Mouse (Mus musculus) testis, adult 2 months (tissue): ENCODE results near the gene Fbxo10. TPM values are rescaled to one million over a fixed set of nuclear protein-coding genes. Genes with fewer than 3 reads are reported as not detected.
"Not testable (repeated sequence)": the region's sequence is repeated elsewhere in the genome, so short reads cannot be mapped to it uniquely, and the experiment has no call there.

Source experiments
- H3K27ac ChIP-seq: fragments of 200-500 bp; 2 replicates; pipeline ENCODE4 v1.5.1; 2012; ENCODE audit warnings: low read depth, low read length; ENCODE audit not compliant: control insufficient read depth, insufficient read depth
- H3K27me3 ChIP-seq: fragments of 200-500 bp; 2 replicates; pipeline ENCODE4 v1.6.1; 2012; ENCODE audit warnings: mild to moderate bottlenecking, low read length, moderate library complexity; ENCODE audit not compliant: control insufficient read depth, insufficient read depth
- H3K36me3 ChIP-seq: fragments of 200-500 bp; 2 replicates; pipeline ENCODE4 v1.6.1; 2012; ENCODE audit warnings: mild to moderate bottlenecking, low read length; ENCODE audit not compliant: control insufficient read depth, insufficient read depth
- H3K4me1 ChIP-seq: fragments of 200-500 bp; 2 replicates; pipeline ENCODE4 v1.6.1; 2012; ENCODE audit warnings: low read length; ENCODE audit not compliant: control insufficient read depth, insufficient read depth
- H3K4me3 ChIP-seq: fragments of 200-500 bp; 2 replicates; pipeline ENCODE4 v1.5.1; 2012; ENCODE audit warnings: low read depth, mild to moderate bottlenecking, low read length, moderate library complexity, mixed read lengths; ENCODE audit not compliant: control insufficient read depth
- CTCF ChIP-seq: fragments of 200-500 bp; IDR thresholded peaks from 2 replicates; pipeline ENCODE4 v1.5.1; 2012; ENCODE audit warnings: low read depth, mild to moderate bottlenecking, inconsistent platforms, low read length, moderate library complexity; ENCODE audit not compliant: control insufficient read depth, insufficient read depth, insufficient replicate concordance
- POLR2A ChIP-seq: fragments of 200-500 bp; IDR thresholded peaks from 2 replicates; pipeline ENCODE4 v1.6.1; 2012; ENCODE audit warnings: low read depth, mild to moderate bottlenecking, inconsistent platforms, low read length, moderate library complexity; ENCODE audit not compliant: control insufficient read depth
- polyA plus RNA-seq: library from polyadenylated mRNA; depleted of rRNA; stranded (reverse); fragments of >200 nt; gene quantifications from 2 replicates; pipeline ENCODE4 v1.2.3, GENCODE M21; 2012

Gene Fbxo10
- polyA plus RNA-seq, 1 experiment: 3.0 TPM

- TF ChIP-seq CTCF (no peak), POLR2A (no peak)
- no peaks in the 10 kb centered on the region for H3K36me3 ChIP-seq
These were observed 37.0 kb downstream of the Fbxo10 start for GRCm38 (mm10) chr4:45047286-45047887.

GRCm38 (mm10) chr4:45046679-45047078, 37.7 kb downstream of the Fbxo10 start:
- no peaks in the 10 kb centered on the region for H3K4me1 ChIP-seq
- H3K27ac ChIP-seq: no peak overlapping the region
- no peaks in the 10 kb centered on the region for H3K27me3 ChIP-seq
- H3K4me3 ChIP-seq: no peak overlapping the region
- H3K36me3 ChIP-seq: no peaks in the 10 kb centered on the region
- TF ChIP-seq POLR2A (no peak), CTCF (no peak)

More at GRCm38 (mm10) chr4:45047286-45047887, 37.0 kb downstream of the Fbxo10 start:
- Histone ChIP-seq H3K4me3 (no peak overlapping the region), H3K27me3 (no peaks in the 10 kb centered on the region), H3K4me1 (no peaks in the 10 kb centered on the region), H3K27ac (no peak overlapping the region)

- peaks cover under 1% of the 10 kb centered on the region; the same call in 1 of the 2 replicates for H3K4me1 ChIP-seq
- H3K27ac ChIP-seq: no peak overlapping the region
- no peaks in the 10 kb centered on the region for H3K27me3 ChIP-seq
- TF ChIP-seq POLR2A (no peak), CTCF (no peak)
- H3K4me3 ChIP-seq: no peak overlapping the region
- no peaks in the 10 kb centered on the region for H3K36me3 ChIP-seq
These were observed 43.6 kb downstream of the Fbxo10 start for GRCm38 (mm10) chr4:45040795-45041194.

- H3K27me3 ChIP-seq, H3K27ac ChIP-seq, H3K36me3 ChIP-seq, H3K4me3 ChIP-seq, H3K4me1 ChIP-seq: not testable (repeated sequence)
These were observed 44.9 kb downstream of the Fbxo10 start for GRCm38 (mm10) chr4:45039546-45039945.

- H3K4me3 ChIP-seq, H3K36me3 ChIP-seq, H3K27me3 ChIP-seq, H3K4me1 ChIP-seq, H3K27ac ChIP-seq: not testable (repeated sequence)
These were observed 45.5 kb downstream of the Fbxo10 start for GRCm38 (mm10) chr4:45038879-45039278.

GRCm38 (mm10) chr4:45037455-45038410, 46.7 kb downstream of the Fbxo10 start:
- H3K4me1 ChIP-seq: peaks cover 3% of the 10 kb centered on the region; the same call in 1 of the 2 replicates
- no peak overlapping the region for H3K27ac ChIP-seq
- H3K4me3 ChIP-seq: no peak overlapping the region
- H3K36me3 ChIP-seq: no peaks in the 10 kb centered on the region
- H3K27me3 ChIP-seq: no peaks in the 10 kb centered on the region
- TF ChIP-seq CTCF: no peak
- no peak for TF ChIP-seq POLR2A

- H3K27ac ChIP-seq: no peak overlapping the region
- H3K27me3 ChIP-seq: no peaks in the 10 kb centered on the region
- H3K36me3 ChIP-seq: no peaks in the 10 kb centered on the region
- H3K4me1 ChIP-seq: peaks cover 3% of the 10 kb centered on the region; the same call in 1 of the 2 replicates
- no peak overlapping the region for H3K4me3 ChIP-seq
- TF ChIP-seq CTCF (no peak), POLR2A (no peak)
These were observed 47.8 kb downstream of the Fbxo10 start for GRCm38 (mm10) chr4:45036571-45036970.
